Mouse (Mus musculus): ENCODE results near the gene Apoc1. TPM values are rescaled to one million over a fixed set of nuclear protein-coding genes. Genes with fewer than 3 reads are reported as not detected.

Gene Apoc1
- total and polyA plus RNA-seq, 3 experiments, result 0.35 TPM; not detected in 2

GRCm38 (mm10) chr7:19722754-19723195, 30.3 kb upstream of the Apoc1 start:
- Histone ChIP-seq H3K27ac (ENCODE audit: control insufficient read depth, low read depth, low read length) (no peak overlapping the region), H3K9ac (ENCODE audit: control insufficient read depth, low read depth, low read length, poor library complexity, severe bottlenecking) (no peak overlapping the region), H3K4me3 (ENCODE audit: control insufficient read depth in 1 of 2, insufficient read depth in 1 of 2, low read depth in 2 of 2, low read length in 2 of 2) (no peak overlapping the region), H3K36me3 (ENCODE audit: control insufficient read depth in 1 of 2, insufficient read depth in 2 of 2, low read length in 2 of 2) (peaks cover 0 to 5% of the 10 kb centered on the region in 2 experiments; a peak in 2 of 4 replicates), H3K79me2 (ENCODE audit: control insufficient read depth, insufficient read depth, low read length, poor library complexity) (no peaks in the 10 kb centered on the region), H3K4me1 (ENCODE audit: control insufficient read depth in 1 of 2, insufficient read depth in 2 of 2, low read length in 2 of 2) (peaks cover 0 to 10% of the 10 kb centered on the region in 2 experiments; a peak in 2 of 4 replicates), H3K9me3 (replicated peaks; ENCODE audit: insufficient read depth, low read length) (no peaks in the 10 kb centered on the region), H3K27me3 (ENCODE audit: control insufficient read depth in 1 of 2, insufficient read depth in 2 of 2, low read length in 2 of 2) (no peaks in the 10 kb centered on the region)
- peak; percentile 45 for DNase-seq (ENCODE audit: low read depth, low spot score)
- TF ChIP-seq BHLHE40 (IDR thresholded peaks at IDR 0.05; ENCODE audit: borderline replicate concordance, low read depth, low read length) (no peak), TCF12 (IDR thresholded peaks at IDR 0.05; ENCODE audit: low read depth, low read length) (no peak), UBTF (IDR thresholded peaks at IDR 0.05; ENCODE audit: borderline replicate concordance, insufficient read depth, low read depth, low read length) (no peak), JUND (IDR thresholded peaks at IDR 0.05; ENCODE audit: low read depth, low read length) (no peak), TAL1 (IDR thresholded peaks at IDR 0.05; ENCODE audit: low read length) (no peak), HCFC1 (IDR thresholded peaks at IDR 0.05; ENCODE audit: low read depth, low read length) (no peak), ZKSCAN1 (IDR thresholded peaks at IDR 0.05; ENCODE audit: low read depth, low read length) (no peak), KAT2A (conservative IDR thresholded peaks at IDR 0.05; ENCODE audit: low read depth, low read length) (no peak), ELF1 (IDR thresholded peaks at IDR 0.05; ENCODE audit: low read depth, low read length) (no peak), E2F4 (IDR thresholded peaks at IDR 0.05; ENCODE audit: borderline replicate concordance, low read depth, low read length) (no peak), MAX (IDR thresholded peaks at IDR 0.05; ENCODE audit: low read length) (no peak), RCOR1 (IDR thresholded peaks at IDR 0.05; ENCODE audit: low read depth, low read length) (no peak), USF1 (IDR thresholded peaks at IDR 0.05; ENCODE audit: low read depth, low read length) (no peak), ETS1 (IDR thresholded peaks at IDR 0.05; ENCODE audit: low read depth, low read length) (no peak), POLR2AphosphoS2 (IDR thresholded peaks at IDR 0.05; ENCODE audit: low read length) (no peak), NELFE (IDR thresholded peaks at IDR 0.05; ENCODE audit: low read depth, low read length) (no peak)

- Histone ChIP-seq H3K79me2 (ENCODE audit: control insufficient read depth, insufficient read depth, low read length, poor library complexity) (peaks cover 10% of the 10 kb centered on the region), H3K9ac (ENCODE audit: control insufficient read depth, low read depth, low read length, poor library complexity, severe bottlenecking) (no peak overlapping the region), H3K9me3 (replicated peaks; ENCODE audit: insufficient read depth, low read length) (no peaks in the 10 kb centered on the region), H3K27ac (ENCODE audit: control insufficient read depth, low read depth, low read length) (no peak overlapping the region), H3K4me1 (ENCODE audit: control insufficient read depth in 1 of 2, insufficient read depth in 2 of 2, low read length in 2 of 2) (peaks cover 0 to 21% of the 10 kb centered on the region in 2 experiments; a peak in 2 of 4 replicates), H3K36me3 (ENCODE audit: control insufficient read depth in 1 of 2, insufficient read depth in 2 of 2, low read length in 2 of 2) (peaks cover 0 to 10% of the 10 kb centered on the region in 2 experiments; a peak in 2 of 4 replicates), H3K4me3 (ENCODE audit: control insufficient read depth in 1 of 2, insufficient read depth in 1 of 2, low read depth in 2 of 2, low read length in 2 of 2) (no peak overlapping the region), H3K27me3 (ENCODE audit: control insufficient read depth in 1 of 2, insufficient read depth in 2 of 2, low read length in 2 of 2) (no peaks in the 10 kb centered on the region)
- TF ChIP-seq ZNF384 (IDR thresholded peaks at IDR 0.05; ENCODE audit: low read depth, low read length) (no peak), CHD2 (IDR thresholded peaks at IDR 0.05; ENCODE audit: low read length) (no peak), JUND (IDR thresholded peaks at IDR 0.05; ENCODE audit: low read depth, low read length) (no peak), ZC3H11A (IDR thresholded peaks at IDR 0.05; ENCODE audit: low read depth, low read length) (no peak), GABPA (IDR thresholded peaks at IDR 0.05; ENCODE audit: low read depth, low read length) (no peak), RAD21 (IDR thresholded peaks at IDR 0.05; ENCODE audit: low read depth, low read length) (no peak), CHD1 (IDR thresholded peaks at IDR 0.05; ENCODE audit: low read depth, low read length) (no peak), POLR2AphosphoS5 (IDR thresholded peaks at IDR 0.05; ENCODE audit: borderline replicate concordance, low read depth, low read length) (no peak), TAL1 (IDR thresholded peaks at IDR 0.05; ENCODE audit: low read length) (no peak), TBP (IDR thresholded peaks at IDR 0.05; ENCODE audit: low read depth, low read length) (no peak), ZMIZ1 (IDR thresholded peaks at IDR 0.05; ENCODE audit: low read depth, low read length) (no peak), HCFC1 (IDR thresholded peaks at IDR 0.05; ENCODE audit: low read depth, low read length) (no peak), BHLHE40 (IDR thresholded peaks at IDR 0.05; ENCODE audit: borderline replicate concordance, low read depth, low read length) (no peak), EP300 (IDR thresholded peaks at IDR 0.05; ENCODE audit: low read depth in 1 of 2, low read length in 2 of 2) (no peak), KAT2A (conservative IDR thresholded peaks at IDR 0.05; ENCODE audit: low read depth, low read length) (no peak), SIN3A (IDR thresholded peaks at IDR 0.05; ENCODE audit: low read length) (no peak), TCF12 (IDR thresholded peaks at IDR 0.05; ENCODE audit: low read depth, low read length) (no peak), GATA1 (IDR thresholded peaks at IDR 0.05; ENCODE audit: low read depth, low read length) (no peak), POLR2A (IDR thresholded peaks at IDR 0.05; ENCODE audit: control insufficient read depth in 1 of 2, insufficient read depth in 1 of 2, low read depth in 1 of 2, low read length in 2 of 2, poor library complexity in 1 of 2) (no peak)
- no peak for DNase-seq (ENCODE audit: low read depth, low spot score)
Observed at GRCm38 (mm10) chr7:19719200-19719599, 26.7 kb upstream of the Apoc1 start.
